Mouse (Mus musculus) liver, adult 2 months (tissue): Measurements from ENCODE around the gene Ndufs4.

Source experiments
- CTCF ChIP-seq: fragments of 200-500 bp; IDR thresholded peaks from 2 replicates; pipeline ENCODE4 v1.5.1; 2011; ENCODE audit warnings: low read depth, low read length, control low read depth
- POLR2A ChIP-seq: fragments of 200-500 bp; IDR thresholded peaks from 2 replicates; pipeline ENCODE4 v1.6.1; 2011; ENCODE audit warnings: low read length, control low read depth; ENCODE audit not compliant: insufficient read depth; ENCODE audit errors: extremely low read depth

GRCm38 (mm10) chr13:114289411-114289810, 98.6 kb downstream of the Ndufs4 start:
- no peak for TF ChIP-seq POLR2A
- no peak for TF ChIP-seq CTCF
